Mouse (Mus musculus): Measurements from ENCODE around the gene Dnmt3b.
"Not testable (repeated sequence)": the region's sequence is repeated elsewhere in the genome, so short reads cannot be mapped to it uniquely, and the experiment has no call there.

Dnmt3b gene

GRCm38 (mm10) chr2:153703389-153703788, 54.1 kb downstream of the Dnmt3b start:
- ATAC-seq (ENCODE audit: insufficient number of reproducible peaks, low FRiP score, low TSS enrichment), result no peak

- ATAC-seq (ENCODE audit: insufficient number of reproducible peaks, low FRiP score, low TSS enrichment), result no peak
Observed at GRCm38 (mm10) chr2:153710701-153711330, 61.6 kb downstream of the Dnmt3b start.

- ATAC-seq (ENCODE audit: insufficient number of reproducible peaks, low FRiP score, low TSS enrichment), result no peak
Observed at GRCm38 (mm10) chr2:153712646-153713091, 63.4 kb downstream of the Dnmt3b start.

GRCm38 (mm10) chr2:153713227-153713626, 64.0 kb downstream of the Dnmt3b start:
- ATAC-seq (ENCODE audit: insufficient number of reproducible peaks, low FRiP score, low TSS enrichment), result no peak

- not testable (repeated sequence) for ATAC-seq (ENCODE audit: insufficient number of reproducible peaks, low FRiP score, low TSS enrichment)
Observed at GRCm38 (mm10) chr2:153717861-153718260, 68.6 kb downstream of the Dnmt3b start.

GRCm38 (mm10) chr2:153723098-153723497, 73.8 kb downstream of the Dnmt3b start:
- ATAC-seq (ENCODE audit: insufficient number of reproducible peaks, low FRiP score, low TSS enrichment), result no peak

GRCm38 (mm10) chr2:153724424-153724823, 75.2 kb downstream of the Dnmt3b start:
- no peak for ATAC-seq (ENCODE audit: insufficient number of reproducible peaks, low FRiP score, low TSS enrichment)

GRCm38 (mm10) chr2:153724871-153725270, 75.6 kb downstream of the Dnmt3b start:
- ATAC-seq (ENCODE audit: insufficient number of reproducible peaks, low FRiP score, low TSS enrichment), result no peak

GRCm38 (mm10) chr2:153725291-153725690, 76.0 kb downstream of the Dnmt3b start:
- no peak for ATAC-seq (ENCODE audit: insufficient number of reproducible peaks, low FRiP score, low TSS enrichment)

GRCm38 (mm10) chr2:153734033-153734432, 84.8 kb downstream of the Dnmt3b start:
- no peak for ATAC-seq (ENCODE audit: insufficient number of reproducible peaks, low FRiP score, low TSS enrichment)
